Mouse (Mus musculus): ENCODE results near the gene Shisa4. TPM values are rescaled to one million over a fixed set of nuclear protein-coding genes. Genes with fewer than 3 reads are reported as not detected.

Shisa4 gene
- total RNA-seq, 1 experiment from 2014 or later, result not detected

- ATAC-seq (ENCODE audit: extremely low read depth, insufficient number of reproducible peaks, low FRiP score, poor library complexity, severe bottlenecking), result peak; percentile 40; the same call in 1 of the 2 replicates
These were observed 6.8 kb downstream of the Shisa4 start for GRCm38 (mm10) chr1:135368245-135368644.

DNA sequence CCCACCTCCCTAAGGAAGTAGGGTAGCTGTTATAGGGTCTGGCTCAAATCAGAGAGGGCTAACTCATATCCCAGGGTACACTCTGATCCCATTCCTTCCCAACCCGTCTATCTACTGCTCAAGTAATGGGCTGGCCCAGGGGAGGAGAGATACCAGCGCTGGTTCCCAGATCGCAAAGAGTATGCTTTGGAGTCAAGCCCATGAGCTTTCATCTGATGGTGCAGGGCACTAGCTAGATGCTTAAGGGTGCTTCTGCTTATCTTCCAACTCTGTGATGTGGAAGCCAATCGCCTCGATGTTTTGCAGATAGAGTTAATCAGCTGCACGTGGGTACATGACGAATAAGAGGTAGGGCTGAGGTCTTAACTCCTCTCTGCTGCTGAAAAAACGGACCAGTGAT, 7.4 kb downstream of the Shisa4 start:
- no peak for ATAC-seq (ENCODE audit: extremely low read depth, insufficient number of reproducible peaks, low FRiP score, poor library complexity, severe bottlenecking)

DNA sequence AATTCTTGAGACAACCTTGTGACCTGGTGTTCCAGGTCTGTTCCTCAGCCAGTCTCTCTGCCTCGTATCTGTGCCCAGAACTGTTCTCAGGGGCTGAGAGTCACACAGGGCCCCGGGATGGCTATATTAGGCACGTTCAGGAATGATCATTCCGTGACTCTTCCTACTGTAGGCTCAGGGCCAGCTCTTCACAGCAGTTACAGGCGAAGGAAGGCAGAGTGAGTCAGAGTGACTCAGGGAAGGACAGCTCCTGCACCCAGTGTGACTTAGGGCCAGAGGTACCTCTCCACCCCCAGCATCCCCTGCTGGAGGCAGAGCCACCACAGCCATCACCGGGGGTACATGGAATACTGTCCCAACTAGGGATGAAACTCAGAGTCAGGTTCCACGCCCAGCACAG, 8.0 kb downstream of the Shisa4 start:
- ATAC-seq (ENCODE audit: extremely low read depth, insufficient number of reproducible peaks, low FRiP score, poor library complexity, severe bottlenecking), result no peak

DNA sequence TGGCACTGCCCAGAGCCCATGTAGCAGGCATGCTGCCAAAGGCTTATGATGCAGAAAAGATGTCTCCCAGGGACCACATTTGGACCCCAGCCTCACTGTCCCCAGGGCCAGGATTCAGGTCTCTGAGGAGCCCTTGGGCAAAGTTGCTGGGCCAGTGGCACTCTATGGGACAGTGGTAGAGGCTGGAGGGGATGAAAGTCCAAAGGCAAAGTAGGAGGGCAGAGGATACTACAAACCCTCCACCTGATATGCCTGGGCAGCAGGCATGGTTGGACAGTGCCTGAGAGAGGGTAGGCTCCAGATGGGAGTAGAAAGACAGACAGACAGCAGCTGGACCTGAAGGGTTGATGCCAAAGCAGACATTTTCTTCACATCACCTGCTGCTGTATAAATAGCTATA, 8.7 kb downstream of the Shisa4 start:
- ATAC-seq (ENCODE audit: extremely low read depth, insufficient number of reproducible peaks, low FRiP score, poor library complexity, severe bottlenecking), result no peak

DNA sequence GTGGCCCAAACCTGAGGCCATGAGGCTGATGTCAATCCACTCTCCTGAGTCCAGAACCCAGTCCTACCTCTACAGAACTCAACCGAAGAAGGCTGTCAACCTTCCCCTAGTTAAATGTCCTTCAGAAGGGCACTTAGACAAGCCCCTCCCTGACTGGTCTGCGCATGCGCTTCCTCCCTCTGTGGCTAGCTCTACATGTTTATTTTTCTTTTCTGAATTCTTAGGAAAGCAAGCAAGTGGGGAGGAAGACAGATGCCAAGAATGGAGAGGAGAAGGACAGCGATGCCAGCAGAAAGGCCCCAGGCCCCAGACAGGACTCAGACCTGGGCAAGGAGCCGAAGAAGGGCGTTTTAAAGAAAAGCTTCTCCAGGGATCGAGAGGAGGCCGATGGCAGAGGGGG, 11.6 kb downstream of the Shisa4 start:
- no peak for ATAC-seq (ENCODE audit: extremely low read depth, insufficient number of reproducible peaks, low FRiP score, poor library complexity, severe bottlenecking)

GRCm38 (mm10) chr1:135362115-135362514, 12.9 kb downstream of the Shisa4 start:
- ATAC-seq (ENCODE audit: extremely low read depth, insufficient number of reproducible peaks, low FRiP score, poor library complexity, severe bottlenecking), result no peak

DNA sequence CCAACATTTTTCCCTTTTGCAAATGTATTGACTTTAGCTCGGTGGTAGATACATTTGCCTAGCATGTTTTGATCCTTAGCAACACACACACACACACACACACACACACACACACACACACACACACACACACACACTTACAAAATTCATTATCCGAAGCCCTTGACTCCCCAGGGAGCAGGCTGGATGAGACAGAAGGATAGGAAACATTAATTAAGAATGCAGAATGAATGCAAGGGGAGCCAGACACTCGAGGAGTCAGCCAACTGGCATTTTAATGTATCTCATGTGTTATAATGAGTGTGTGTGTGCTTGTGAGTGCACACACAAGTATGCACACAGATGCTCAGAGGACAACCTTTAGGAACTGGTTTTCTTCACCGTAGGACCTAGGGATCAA, 13.5 kb downstream of the Shisa4 start:
- no peak for ATAC-seq (ENCODE audit: extremely low read depth, insufficient number of reproducible peaks, low FRiP score, poor library complexity, severe bottlenecking)

GRCm38 (mm10) chr1:135359071-135359470, 16.0 kb downstream of the Shisa4 start:
- ATAC-seq (ENCODE audit: extremely low read depth, insufficient number of reproducible peaks, low FRiP score, poor library complexity, severe bottlenecking), result no peak

DNA sequence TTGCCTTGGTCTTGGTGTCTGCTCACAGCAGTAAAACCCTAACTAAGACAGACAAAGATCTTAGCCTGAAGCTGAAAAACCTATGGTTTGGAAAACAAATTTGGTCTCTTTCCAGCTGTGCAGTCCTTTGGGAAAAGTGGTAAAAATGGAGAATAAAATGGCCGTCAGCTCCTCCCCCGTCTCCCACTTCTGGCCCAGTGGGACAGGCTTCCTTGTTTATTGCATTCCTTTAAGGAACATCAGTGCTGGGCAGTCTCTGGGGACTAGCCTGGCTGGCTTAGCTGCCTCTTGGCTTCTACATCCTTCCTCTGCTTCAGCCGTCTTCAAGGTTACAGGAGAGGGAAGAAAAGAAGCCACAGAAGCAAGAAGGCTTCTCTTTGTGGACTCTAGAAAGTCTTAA, 23.1 kb downstream of the Shisa4 start:
- no peak for ATAC-seq (ENCODE audit: extremely low read depth, insufficient number of reproducible peaks, low FRiP score, poor library complexity, severe bottlenecking)

DNA sequence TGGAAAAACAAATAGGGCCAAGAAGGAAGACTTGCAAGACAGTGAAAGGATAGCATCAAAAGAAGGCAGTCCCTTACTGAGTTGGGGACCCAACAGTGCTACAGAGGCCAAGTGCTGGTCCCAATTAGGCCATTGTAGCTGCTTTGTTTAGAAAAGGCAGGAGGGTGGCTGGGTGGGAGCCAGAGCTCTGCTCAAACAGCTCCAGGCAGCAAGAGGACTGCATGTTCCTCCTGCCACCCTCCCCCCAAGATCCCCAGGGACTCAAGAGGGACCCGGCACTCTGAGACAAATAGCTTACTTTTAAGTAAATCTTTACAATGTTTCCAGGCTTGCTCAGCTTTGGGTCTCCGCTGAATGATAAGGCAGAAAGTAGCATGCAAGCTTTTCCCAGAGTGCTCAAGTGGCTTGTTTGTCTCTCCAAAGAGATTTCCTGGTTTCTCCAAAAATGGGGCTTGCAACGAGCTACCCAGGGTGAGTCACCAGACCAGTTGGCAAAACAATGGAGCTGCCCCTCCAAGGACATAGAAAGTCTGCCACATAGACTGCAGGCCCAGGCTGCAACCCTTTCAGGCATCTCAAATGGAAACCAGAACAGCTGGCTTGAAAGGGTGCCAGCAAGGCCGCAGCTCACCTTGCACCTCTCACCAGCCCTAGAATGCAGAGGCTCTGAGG, 27.4 kb downstream of the Shisa4 start:
- ATAC-seq (ENCODE audit: extremely low read depth, insufficient number of reproducible peaks, low FRiP score, poor library complexity, severe bottlenecking), result no peak

- no peak for ATAC-seq (ENCODE audit: extremely low read depth, insufficient number of reproducible peaks, low FRiP score, poor library complexity, severe bottlenecking)
These were observed 28.1 kb downstream of the Shisa4 start for GRCm38 (mm10) chr1:135346891-135347290.

DNA sequence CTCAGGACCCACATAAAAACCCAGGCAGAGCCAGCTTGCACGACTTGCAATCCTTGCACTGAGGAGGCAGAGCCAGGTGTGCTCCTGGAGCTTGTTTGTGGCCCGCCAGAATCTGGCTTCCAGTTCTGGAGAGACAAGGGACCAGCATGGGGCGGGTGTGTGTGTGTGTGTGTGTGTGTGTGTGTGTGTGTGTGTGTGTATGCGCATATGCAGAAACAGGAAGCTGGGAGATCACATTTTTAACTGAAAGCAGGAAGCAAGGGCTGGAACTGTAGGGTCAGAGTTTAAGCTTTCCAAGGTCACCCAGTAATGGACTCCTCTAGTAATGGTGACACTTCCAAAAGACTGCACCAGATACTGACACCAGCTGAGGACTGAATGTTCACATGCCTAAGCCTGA, 31.0 kb downstream of the Shisa4 start:
- no peak for ATAC-seq (ENCODE audit: extremely low read depth, insufficient number of reproducible peaks, low FRiP score, poor library complexity, severe bottlenecking)

DNA sequence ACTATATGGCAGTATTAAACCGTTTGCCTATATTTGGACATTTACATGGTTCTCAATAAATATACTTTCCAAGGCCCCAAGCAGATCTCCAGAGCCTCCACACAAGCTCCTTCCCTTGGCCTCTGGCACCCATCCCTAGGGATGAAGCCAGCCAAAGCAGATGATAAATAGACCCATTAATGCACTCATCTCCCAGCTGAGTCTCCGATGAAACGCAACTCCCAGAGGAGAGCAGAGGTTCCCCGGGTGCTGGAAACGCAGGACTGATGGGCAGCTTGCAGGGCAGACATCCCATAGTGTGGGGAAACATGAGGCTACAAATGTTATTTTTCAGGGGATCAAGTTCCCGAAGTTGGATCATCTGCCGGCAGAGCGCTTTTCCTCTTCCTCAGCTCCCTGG, 33.1 kb downstream of the Shisa4 start:
- ATAC-seq (ENCODE audit: extremely low read depth, insufficient number of reproducible peaks, low FRiP score, poor library complexity, severe bottlenecking), result no peak

- ATAC-seq (ENCODE audit: extremely low read depth, insufficient number of reproducible peaks, low FRiP score, poor library complexity, severe bottlenecking), result no peak
These were observed 44.5 kb downstream of the Shisa4 start for GRCm38 (mm10) chr1:135330578-135330977.

DNA sequence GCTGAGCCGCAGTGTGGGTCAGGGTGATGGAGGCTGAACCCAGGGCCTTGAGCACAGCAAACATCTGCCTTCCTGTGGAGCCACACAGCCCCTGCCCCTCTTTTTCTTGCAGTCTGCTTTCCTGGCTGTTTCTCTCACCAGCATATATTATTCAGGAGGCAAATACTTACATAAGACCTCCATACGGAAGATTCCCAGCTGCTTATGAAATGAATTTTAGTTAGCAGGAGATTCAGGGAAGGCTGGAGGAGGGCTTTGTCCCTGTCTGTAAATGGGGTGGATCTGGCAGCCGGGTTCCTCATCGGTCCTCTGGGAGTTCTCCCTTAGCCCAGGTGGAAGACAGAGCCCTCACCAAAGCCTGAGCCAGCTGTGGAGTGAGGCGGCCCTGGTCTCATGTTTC, 46.7 kb downstream of the Shisa4 start:
- no peak for ATAC-seq (ENCODE audit: extremely low read depth, insufficient number of reproducible peaks, low FRiP score, poor library complexity, severe bottlenecking)

- no peak for ATAC-seq (ENCODE audit: extremely low read depth, insufficient number of reproducible peaks, low FRiP score, poor library complexity, severe bottlenecking)
These were observed 49.1 kb downstream of the Shisa4 start for GRCm38 (mm10) chr1:135325934-135326333.

DNA sequence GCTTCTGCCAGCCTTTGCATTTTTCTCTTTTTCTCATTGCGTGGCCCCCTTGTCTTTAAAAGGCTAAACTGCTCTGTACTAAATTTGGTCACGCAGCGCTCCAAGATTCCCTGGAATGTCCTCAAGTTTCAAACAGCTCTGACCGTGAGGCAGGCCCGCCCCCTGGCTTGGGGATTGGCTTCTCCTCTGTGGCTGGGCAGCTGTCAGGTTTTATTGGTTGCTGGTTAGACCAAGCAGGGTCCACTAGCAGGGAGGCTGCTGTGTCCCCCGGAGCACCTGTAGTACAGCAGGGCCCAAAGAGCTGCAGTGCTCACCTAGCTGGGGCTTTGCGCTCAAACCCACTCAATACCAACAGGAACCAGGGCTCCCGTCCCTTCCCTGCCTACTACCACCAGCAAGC, 50.5 kb downstream of the Shisa4 start, which contains the start of gene Lmod1:
Gene Lmod1, plus strand, starts transcription at position 237 of the 400 bp plus-strand sequence.
- ATAC-seq (ENCODE audit: extremely low read depth, insufficient number of reproducible peaks, low FRiP score, poor library complexity, severe bottlenecking), result no peak

DNA sequence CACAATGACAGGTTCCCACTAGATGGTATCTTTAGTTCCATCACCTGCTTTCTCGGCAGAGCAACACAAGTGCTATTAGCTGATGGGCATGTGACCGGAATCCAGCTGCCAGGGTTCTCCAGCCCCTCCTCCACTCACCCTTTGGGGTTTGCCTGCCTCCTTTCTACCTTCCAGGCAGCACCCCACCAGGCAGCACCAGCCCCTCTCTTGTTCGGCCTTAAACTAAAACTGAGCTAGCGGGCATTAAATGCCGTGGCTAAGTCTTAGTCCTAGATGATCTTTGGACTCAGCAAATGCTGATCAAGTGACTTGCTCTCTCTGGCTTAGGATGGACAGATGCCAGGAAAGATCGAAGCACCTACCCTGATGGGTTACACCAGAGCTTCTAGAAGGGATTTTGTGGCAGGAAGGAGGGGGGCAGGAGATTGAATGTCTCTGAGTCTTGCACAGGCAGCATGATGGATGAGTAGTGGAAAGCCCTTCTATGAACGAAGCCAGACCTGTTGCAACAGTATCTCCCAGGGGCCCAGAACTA, 51.6 kb downstream of the Shisa4 start:
- no peak for ATAC-seq (ENCODE audit: extremely low read depth, insufficient number of reproducible peaks, low FRiP score, poor library complexity, severe bottlenecking)
